Mouse (Mus musculus) ES-Bruce4 (cell line): ENCODE results near the gene Pkp4.

ENCODE experiments used
- CTCF ChIP-seq: IDR thresholded peaks from one replicate; pipeline ENCODE4 v1.8.1; 2011; ENCODE audit warnings: low read depth, low read length
- EP300 ChIP-seq: IDR thresholded peaks from 2 replicates; pipeline ENCODE4 v1.6.1; 2011; ENCODE audit warnings: low read depth, low read length; ENCODE audit not compliant: insufficient read depth
- POLR2A ChIP-seq: IDR thresholded peaks from one replicate; pipeline ENCODE4 v1.8.1; 2011; ENCODE audit warnings: low read length; ENCODE audit not compliant: insufficient read depth

DNA sequence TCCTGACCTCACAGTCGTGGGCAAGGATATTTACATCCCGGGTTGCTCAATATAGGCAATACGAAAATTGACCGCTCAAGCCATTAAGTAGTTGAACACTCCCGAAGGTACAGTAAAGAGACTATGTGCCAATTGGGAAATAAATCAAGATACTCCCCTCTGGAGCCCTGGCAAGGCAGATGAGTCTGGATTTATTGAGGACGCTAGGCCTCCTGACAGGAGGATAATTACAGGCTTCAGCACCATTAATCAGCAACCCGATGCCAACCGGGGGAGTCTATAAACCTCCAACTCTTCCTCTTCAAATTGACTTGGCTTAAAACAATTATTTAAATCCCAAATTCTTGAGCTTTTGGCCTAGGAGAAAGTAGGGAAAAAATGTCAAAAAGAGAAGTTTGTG is 243.4 kb downstream of the Pkp4 start:
- TF ChIP-seq CTCF (no peak), POLR2A (no peak), EP300 (no peak)
